25 mouse cellular contexts compared by ENCODE assay signal in the genomic region with DNA sequence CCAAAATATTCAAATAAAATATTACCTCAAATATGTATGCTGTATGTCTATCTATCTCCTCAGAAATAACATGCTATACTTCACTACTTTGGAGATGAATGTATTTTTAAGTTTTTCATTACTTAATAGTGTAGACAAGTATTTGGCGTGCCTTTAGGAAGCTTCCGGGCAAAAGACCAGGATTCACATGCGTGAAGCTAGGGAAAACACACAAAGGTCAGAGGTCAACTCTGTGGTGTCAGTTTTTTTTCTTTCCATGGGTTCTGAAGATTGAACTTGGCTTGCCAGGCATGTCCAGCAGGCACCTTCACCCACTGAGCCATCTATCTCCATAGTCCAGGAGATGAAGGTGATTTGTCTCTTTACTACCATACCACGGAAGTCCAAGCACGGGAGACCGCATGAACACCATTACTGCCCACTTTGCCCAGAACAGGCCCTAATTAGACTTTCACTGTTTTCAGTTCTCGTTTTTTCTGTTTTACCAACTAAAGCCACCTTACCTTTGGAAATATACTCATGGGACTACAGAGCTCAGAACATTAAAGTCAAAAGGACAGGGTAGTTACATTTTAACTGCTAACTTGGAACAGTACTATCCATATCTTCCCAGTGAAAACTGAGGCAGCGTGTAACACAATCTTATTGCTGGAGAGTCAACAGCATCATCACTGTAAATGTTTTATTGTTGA.
DNase-seq lines count a peak whose midpoint lies in the region; ATAC-seq and TF ChIP-seq lines count a peak whose summit lies in the region.
"Had no signal": no experiment of that assay in that cellular context is flagged by ENCODE, and none has a peak within 500 bp of the region (broad histone marks: within the 10 kb centered on the region; RNA-seq: fewer than 3 reads in every experiment).

No protein-coding gene starts in this region.

- no peaks in the 10 kb centered on the region for H3K27me3 ChIP-seq in liver, postnatal 0 days (ENCODE audit: insufficient read depth, low read length)
- no peaks in the 10 kb centered on the region for H3K27me3 ChIP-seq in liver, embryonic 11.5 days (replicated peaks; ENCODE audit: control insufficient read depth, insufficient read depth, low read length)
- H3K27me3 ChIP-seq: heart, embryonic 12.5 days; heart, embryonic 15.5 days; hindbrain, embryonic 13.5 days had no signal

- no peak for TF ChIP-seq EP300 in liver, postnatal 0 days (IDR thresholded peaks at IDR 0.05; ENCODE audit: low read depth)

- H3K4me1 ChIP-seq in liver, postnatal 0 days (ENCODE audit: insufficient read depth), result peaks cover 4% of the 10 kb centered on the region
- no peaks in the 10 kb centered on the region for H3K4me1 ChIP-seq in liver, embryonic 11.5 days (replicated peaks; ENCODE audit: control insufficient read depth, insufficient read depth, low read length)
- H3K4me1 ChIP-seq: heart, embryonic 15.5 days; hindbrain, embryonic 10.5 days; hindbrain, embryonic 13.5 days had no signal

- H3K36me3 ChIP-seq in liver, postnatal 0 days (replicated peaks; ENCODE audit: insufficient read depth, low read length), result peaks cover 15% of the 10 kb centered on the region; the same call in 1 of the 2 replicates
- no peaks in the 10 kb centered on the region for H3K36me3 ChIP-seq in liver, embryonic 11.5 days (ENCODE audit: control insufficient read depth, insufficient read depth, low read length)

- DNase-seq in kidney, adult 18-20 months, result peak; percentile 34
- DNase-seq in kidney, postnatal 14 days, result no peak
- DNase-seq in liver, postnatal 0 days, result no peak
- DNase-seq in liver, embryonic 11.5 days (ENCODE audit: low spot score), result no peak
- DNase-seq in NIH3T3 (ENCODE audit: low read depth), result peak; percentile 63
- DNase-seq in urinary bladder, postnatal 4 days (ENCODE audit: low spot score in 2 of 2), result no peak
- DNase-seq: adrenal gland, adult 8-10 months; adrenal gland, postnatal 25 days; B cell, adult 2 months; cerebellum, adult 11-12 months; cerebellum, adult 8-10 months; cerebellum, postnatal 10 days; cerebellum, postnatal 36 days; forebrain, postnatal 0 days; gastrocnemius, postnatal 25 days; heart, adult 18-20 months; heart, postnatal 10 days; heart, postnatal 36 days had no signal

- no peak overlapping the region for H3K4me2 ChIP-seq in liver, postnatal 0 days (ENCODE audit: low read depth, low read length)
- H3K4me2 ChIP-seq in liver, embryonic 11.5 days, result no peak overlapping the region
- H3K4me2 ChIP-seq: heart, embryonic 12.5 days; heart, embryonic 15.5 days; hindbrain, embryonic 13.5 days had no signal

- no peaks in the 10 kb centered on the region for H3K9me3 ChIP-seq in liver, postnatal 0 days (ENCODE audit: low read length)
- no peaks in the 10 kb centered on the region for H3K9me3 ChIP-seq in liver, embryonic 11.5 days (ENCODE audit: control insufficient read depth, low read length)
- H3K9me3 ChIP-seq: heart, embryonic 12.5 days; heart, embryonic 15.5 days; hindbrain, embryonic 10.5 days; hindbrain, embryonic 13.5 days had no signal

- no peak for ATAC-seq in liver, postnatal 0 days
- no peak for ATAC-seq in liver, embryonic 11.5 days (replicated peaks; ENCODE audit: low FRiP score)
- ATAC-seq: activated CD4-positive, CD25-positive, alpha-beta regulatory T cell, adult 4 months; forebrain, embryonic 14.5 days; forebrain, postnatal 0 days; hindbrain, embryonic 16.5 days had no signal

- 0 out of 2 replicates have a peak overlapping the region, but pooled peaks have one; percentile 9 for H3K27ac ChIP-seq in liver, postnatal 0 days (ENCODE audit: low read depth)
- H3K27ac ChIP-seq in liver, embryonic 11.5 days (ENCODE audit: low read depth, low read length), result no peak overlapping the region
- H3K27ac ChIP-seq: heart, embryonic 15.5 days; hindbrain, embryonic 10.5 days; hindbrain, embryonic 13.5 days had no signal

- no peak overlapping the region for H3K9ac ChIP-seq in liver, postnatal 0 days (replicated peaks)
- no peak overlapping the region for H3K9ac ChIP-seq in liver, embryonic 11.5 days (ENCODE audit: low read depth, low read length)
- H3K9ac ChIP-seq: forebrain, postnatal 0 days; heart, embryonic 12.5 days; heart, embryonic 15.5 days; hindbrain, embryonic 13.5 days had no signal

- 68% methylated on average over 8 of the region's 8 CpGs for WGBS in liver, postnatal 0 days (ENCODE audit: insufficient replicate concordance)
- 85% methylated on average over 8 of the region's 8 CpGs for WGBS in liver, embryonic 11.5 days

- H3K4me3 ChIP-seq in liver, postnatal 0 days (ENCODE audit: low read depth, low read length), result no peak overlapping the region
- no peak overlapping the region for H3K4me3 ChIP-seq in liver, embryonic 11.5 days (ENCODE audit: low read depth, low read length)
- H3K4me3 ChIP-seq: heart, embryonic 12.5 days; heart, embryonic 15.5 days; hindbrain, embryonic 10.5 days; hindbrain, embryonic 13.5 days had no signal

- no peak for TF ChIP-seq CTCF in liver, postnatal 0 days (IDR thresholded peaks at IDR 0.05; ENCODE audit: low read depth)

Comparison
In these comparisons a context has a peak if more than half of its experiments do, and no peak if none do; other contexts are left out.
1. DNase-seq: peak in kidney, adult 18-20 months (single experiment) and NIH3T3 (single experiment); none in kidney, postnatal 14 days (single experiment), liver, postnatal 0 days (single experiment), liver, embryonic 11.5 days (single experiment) and urinary bladder, postnatal 4 days (0 of 2).